Mouse (Mus musculus): ENCODE measurements around the gene Plcb4.

DNA sequence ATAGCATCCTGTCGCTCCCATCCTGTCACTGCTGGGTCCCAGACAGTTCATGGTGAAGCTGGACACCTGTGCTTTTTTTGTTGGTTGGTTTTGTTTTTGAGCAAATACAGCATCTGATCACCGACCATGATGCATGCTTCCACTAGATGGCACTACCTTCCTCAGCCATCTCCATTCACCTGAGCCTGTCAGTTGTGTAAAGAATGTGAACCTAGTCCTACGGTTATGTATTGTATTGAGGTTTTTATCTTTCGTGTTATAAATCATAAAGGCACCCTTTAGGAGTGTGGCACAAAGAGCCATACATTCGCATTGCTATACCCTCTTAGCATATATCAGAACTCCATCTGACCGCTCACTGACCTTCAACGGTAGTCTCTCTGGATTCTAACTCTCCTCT is 343.3 kb downstream of the Plcb4 start:
- TF ChIP-seq HCFC1 (IDR thresholded peaks at IDR 0.05; ENCODE audit: borderline replicate concordance, insufficient read depth, low read length) = no peak
- no peak for TF ChIP-seq CHD2 (IDR thresholded peaks at IDR 0.05; ENCODE audit: low read depth, low read length)
